Mouse (Mus musculus) hindbrain, postnatal 0 days (tissue): Measurements from ENCODE around the gene Hsd17b3. TPM values are rescaled to one million over a fixed set of nuclear protein-coding genes. Genes with fewer than 3 reads are reported as not detected.

ENCODE experiments used
- ATAC-seq: fragments of 200-750 bp; cut with Nextera tagmentation; 2 replicates; pipeline ENCODE4 v1.8.0; 2017; ENCODE audit warnings: mild to moderate bottlenecking, moderate TSS enrichment, moderate library complexity
- DNase-seq: peaks from one replicate; pipeline ENCODE4 v3.0.0-alpha.2; 2015; ENCODE audit warnings: low spot score
- H3K27ac ChIP-seq: fragments of 300-500 bp; sonication (generic); 2 replicates; pipeline ENCODE4 v1.5.1; 2014; ENCODE audit warnings: mild to moderate bottlenecking
- H3K27me3 ChIP-seq: fragments of 300-500 bp; sonication (generic); 2 replicates; pipeline ENCODE4 v1.6.1; 2014; ENCODE audit warnings: low read length, mixed read lengths; ENCODE audit not compliant: insufficient read depth
- H3K36me3 ChIP-seq: fragments of 300-500 bp; sonication (generic); 2 replicates; pipeline ENCODE4 v1.6.1; 2014; ENCODE audit warnings: low read length, mixed read lengths; ENCODE audit not compliant: insufficient read depth
- H3K4me1 ChIP-seq: fragments of 300-500 bp; sonication (generic); 2 replicates; pipeline ENCODE4 v1.6.1; 2014; ENCODE audit warnings: antibody characterized with exemption, low read length, mixed read lengths; ENCODE audit not compliant: insufficient read depth
- H3K4me2 ChIP-seq: fragments of 300-500 bp; sonication (generic); 2 replicates; pipeline ENCODE4 v1.6.1; 2014; ENCODE audit warnings: low read depth, mild to moderate bottlenecking, low read length, moderate library complexity, mixed read lengths
- H3K4me3 ChIP-seq: fragments of 300-500 bp; sonication (generic); 2 replicates; pipeline ENCODE4 v1.5.1; 2014; ENCODE audit warnings: low read length
- H3K9ac ChIP-seq: fragments of 300-500 bp; sonication (generic); replicated peaks from 2 replicates; pipeline ENCODE4 v1.6.1; 2014; ENCODE audit warnings: mild to moderate bottlenecking, low read length, moderate library complexity, mixed read lengths
- H3K9me3 ChIP-seq: fragments of 300-500 bp; sonication (generic); 2 replicates; pipeline ENCODE4 v1.6.1; 2016; ENCODE audit warnings: low read length, mixed read lengths
- CTCF ChIP-seq: IDR thresholded peaks from 2 replicates; pipeline ENCODE4 v1.5.1; 2016; ENCODE audit warnings: antibody characterized with exemption, control low read depth, low read depth
- WGBS: fragments of 180-500 bp; shearing (Covaris S2); extraction: QIAGEN DNeasy Blood & Tissue Kit; methylation state at CpG from one replicate; pipeline ENCODE4 v1.1.7; 2014; 5-methylcytosine and 5-hydroxymethylcytosine counted together
- polyA plus RNA-seq: library from polyadenylated mRNA; unstranded; fragments of >200 nt; fragmentation: Nextera tagmentation; extraction: Ambion mirVana; gene quantifications from 2 replicates; pipeline ENCODE4 v1.2.1, GENCODE M21; 2015
- total RNA-seq: library from RNA; depleted of rRNA; stranded (reverse); fragments of >200 nt; gene quantifications from 2 replicates; pipeline ENCODE4 v1.2.3, GENCODE M21; 2014

The Hsd17b3 gene
- total and polyA plus RNA-seq, 2 experiments from 2014 or later = not detected

DNA sequence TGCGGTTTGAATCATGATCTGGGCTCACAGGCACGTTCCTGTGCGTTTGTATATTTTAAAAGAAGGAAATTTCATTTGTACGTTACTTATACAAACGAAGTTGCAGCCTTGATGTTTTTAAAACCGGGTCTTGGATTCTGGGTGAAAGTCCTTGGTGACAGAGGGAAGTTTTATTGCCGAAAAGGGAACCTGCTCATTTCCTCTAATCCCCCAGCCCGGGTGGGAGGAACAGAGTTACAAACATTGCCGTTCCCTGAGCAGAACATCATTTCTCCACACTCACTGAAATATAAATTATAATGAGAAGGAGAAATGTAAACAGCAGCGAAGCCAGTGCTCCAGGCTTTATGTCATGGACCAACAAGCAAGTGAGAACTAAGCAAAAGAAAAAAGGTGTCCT is 49.1 kb downstream of the Hsd17b3 start:
- ATAC-seq (no peak), DNase-seq (no peak)
- no peaks in the 10 kb centered on the region for H3K27me3 ChIP-seq
- no peak overlapping the region for H3K9ac ChIP-seq
- H3K4me1 ChIP-seq = no peaks in the 10 kb centered on the region
- H3K4me2 ChIP-seq = no peak overlapping the region
- 80% methylated on average over 10 of the region's 10 CpGs for WGBS
- H3K36me3 ChIP-seq = no peaks in the 10 kb centered on the region
- no peaks in the 10 kb centered on the region for H3K9me3 ChIP-seq
- H3K4me3 ChIP-seq = no peak overlapping the region
- TF ChIP-seq CTCF = no peak
- no peak overlapping the region for H3K27ac ChIP-seq

DNA sequence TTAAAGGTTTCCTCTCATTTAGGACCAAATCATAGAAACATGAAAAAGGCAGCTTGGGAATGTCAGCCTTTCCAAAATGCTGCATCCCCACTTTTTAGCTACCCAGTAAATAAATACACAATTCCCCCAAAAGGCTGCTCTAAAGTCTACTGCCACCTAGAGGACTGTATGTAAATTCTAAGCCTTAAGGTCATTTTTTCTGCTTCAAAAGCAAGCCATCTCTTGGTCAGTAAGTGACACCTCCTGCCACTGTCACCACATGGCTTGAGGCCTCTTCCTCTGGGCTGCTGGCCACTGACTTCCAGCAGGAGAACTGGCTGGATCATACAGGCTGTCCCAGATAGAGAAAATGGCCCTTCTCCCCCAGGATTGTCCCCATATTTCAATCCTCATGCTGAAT is 50.9 kb downstream of the Hsd17b3 start:
- Histone ChIP-seq H3K27me3 (no peaks in the 10 kb centered on the region), H3K4me2 (no peak overlapping the region), H3K9ac (no peak overlapping the region), H3K9me3 (no peaks in the 10 kb centered on the region), H3K4me1 (no peaks in the 10 kb centered on the region), H3K27ac (no peak overlapping the region), H3K4me3 (no peak overlapping the region), H3K36me3 (no peaks in the 10 kb centered on the region)
- ATAC-seq = no peak
- TF ChIP-seq CTCF = peak; percentile 65
- peak; percentile 38 for DNase-seq

DNA sequence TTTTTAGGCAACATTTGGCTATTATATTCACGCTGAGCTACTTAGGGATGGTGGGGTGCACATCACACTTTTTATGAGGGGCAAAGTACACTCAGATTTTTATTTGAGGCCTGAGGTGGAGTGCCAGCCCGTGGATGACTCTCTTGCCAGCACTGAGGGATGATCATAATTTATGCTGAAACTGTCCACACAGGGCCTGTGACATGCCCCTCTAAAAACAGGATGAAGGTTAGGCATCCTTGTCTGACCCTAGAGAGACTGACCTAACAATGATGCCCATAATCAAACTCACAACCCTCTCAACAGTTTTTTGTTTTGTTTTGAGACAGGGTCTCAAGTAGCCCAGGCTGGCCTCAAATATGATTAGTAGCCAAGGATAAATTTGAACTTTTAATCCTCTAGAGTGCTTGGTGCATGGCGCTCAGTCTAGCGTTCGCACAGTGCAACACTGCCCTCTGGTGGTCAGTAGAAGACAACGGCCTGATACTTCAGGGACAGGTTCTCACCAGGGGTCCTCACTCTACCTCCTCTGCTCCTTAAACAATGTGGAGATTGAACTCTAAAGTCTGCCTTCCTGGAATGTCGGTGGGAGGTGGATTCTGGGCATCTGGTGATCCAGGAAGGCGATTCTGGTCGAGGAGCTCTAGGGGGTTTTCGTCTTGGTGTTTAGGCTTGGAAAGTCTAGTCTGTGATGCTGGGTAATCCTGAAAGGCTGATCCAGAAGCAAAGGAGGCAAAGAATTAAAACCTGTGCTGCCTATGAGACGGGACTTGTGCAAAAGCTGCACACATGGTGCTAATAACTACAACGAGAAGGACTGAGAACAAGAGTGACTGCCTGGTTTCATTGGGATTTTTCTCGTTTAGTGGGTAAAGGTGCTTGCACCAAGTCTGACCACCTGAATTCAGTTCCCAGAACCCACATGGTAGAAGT is 52.7 kb downstream of the Hsd17b3 start:
- peak; percentile 93 for TF ChIP-seq CTCF
- Histone ChIP-seq H3K36me3 (no peaks in the 10 kb centered on the region), H3K27ac (no peak overlapping the region), H3K4me2 (no peak overlapping the region), H3K27me3 (no peaks in the 10 kb centered on the region), H3K4me1 (no peaks in the 10 kb centered on the region), H3K4me3 (no peak overlapping the region), H3K9me3 (no peaks in the 10 kb centered on the region), H3K9ac (no peak overlapping the region)
- 26% methylated on average over 13 of the region's 13 CpGs for WGBS
- DNase-seq (peak; percentile 89), ATAC-seq (peak; percentile 84)

DNA sequence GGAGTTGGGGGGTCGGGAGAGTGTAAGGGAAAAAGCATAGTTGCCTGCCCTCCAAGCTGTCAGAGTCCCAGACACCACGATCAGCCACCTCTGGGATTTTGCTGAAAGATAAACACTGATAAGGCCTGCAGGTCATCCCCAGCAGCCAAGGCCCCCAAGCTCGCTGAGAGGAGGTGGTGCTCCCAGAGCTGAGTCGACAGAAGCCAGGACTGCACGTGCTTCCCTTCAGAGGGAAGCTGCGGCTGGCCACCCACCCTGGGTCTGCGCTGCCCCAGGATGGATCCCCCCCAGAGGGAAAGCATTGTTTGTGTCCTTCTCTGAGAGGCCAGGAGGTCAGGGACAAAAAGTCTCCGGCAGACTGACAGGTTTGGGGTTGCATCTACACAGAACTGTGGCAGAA is 54.0 kb downstream of the Hsd17b3 start:
- ATAC-seq = no peak
- Histone ChIP-seq H3K9me3 (no peaks in the 10 kb centered on the region), H3K36me3 (no peaks in the 10 kb centered on the region), H3K4me1 (no peaks in the 10 kb centered on the region), H3K4me3 (no peak overlapping the region), H3K9ac (no peak overlapping the region), H3K27ac (no peak overlapping the region), H3K27me3 (no peaks in the 10 kb centered on the region), H3K4me2 (no peak overlapping the region)
- no peak for DNase-seq
- 26% methylated on average over 8 of the region's 8 CpGs for WGBS
- no peak for TF ChIP-seq CTCF

DNA sequence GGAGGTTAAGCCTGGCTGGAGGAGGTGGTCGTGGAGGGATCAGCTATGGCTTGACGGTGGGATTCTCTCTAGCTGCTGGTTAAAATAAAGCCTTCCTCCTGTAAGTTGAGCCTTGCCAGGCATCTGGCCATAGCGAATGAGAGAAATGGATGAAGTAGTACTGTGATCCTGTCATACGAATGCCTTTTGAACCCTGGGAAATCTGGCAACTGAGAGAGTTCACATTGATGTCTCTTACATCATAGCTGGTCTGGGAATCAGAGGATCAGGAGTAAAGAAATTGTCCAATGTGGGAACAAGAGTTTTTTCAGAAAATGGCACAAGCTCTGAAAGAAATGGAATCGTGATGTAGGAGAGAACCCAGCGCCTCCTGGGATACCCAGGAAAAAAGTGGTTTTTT is 55.1 kb downstream of the Hsd17b3 start:
- Histone ChIP-seq H3K4me1 (no peaks in the 10 kb centered on the region), H3K9ac (no peak overlapping the region), H3K27ac (no peak overlapping the region), H3K9me3 (no peaks in the 10 kb centered on the region), H3K36me3 (no peaks in the 10 kb centered on the region), H3K4me3 (no peak overlapping the region), H3K4me2 (no peak overlapping the region), H3K27me3 (no peaks in the 10 kb centered on the region)
- no peak for ATAC-seq
- 90% methylated on average over 6 of the region's 6 CpGs for WGBS
- TF ChIP-seq CTCF = no peak
- DNase-seq = no peak

DNA sequence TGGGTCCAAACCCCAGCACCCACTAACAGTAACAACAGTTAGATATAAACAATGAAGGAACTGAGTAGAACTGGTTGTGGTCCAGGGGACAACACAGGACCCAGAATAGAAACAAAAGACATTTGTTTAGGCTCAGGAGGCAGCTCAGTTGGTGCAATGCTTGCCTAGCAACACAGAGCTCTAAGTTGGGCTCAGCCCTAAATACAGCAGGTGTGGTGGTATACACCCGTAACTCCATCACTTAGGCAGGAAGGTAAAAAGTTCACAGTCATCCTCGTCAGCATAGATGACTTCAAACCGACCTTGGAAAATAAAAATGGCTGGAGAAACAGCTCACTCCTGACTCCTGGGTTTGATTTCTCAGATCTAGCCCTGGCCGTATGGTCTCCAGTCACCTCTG is 55.8 kb downstream of the Hsd17b3 start:
- H3K27me3 ChIP-seq = no peaks in the 10 kb centered on the region
- no peak for TF ChIP-seq CTCF
- no peak overlapping the region for H3K9ac ChIP-seq
- no peak for ATAC-seq
- WGBS = 85% methylated on average over 4 of the region's 4 CpGs
- DNase-seq = no peak
- no peak overlapping the region for H3K4me3 ChIP-seq
- H3K27ac ChIP-seq = no peak overlapping the region
- no peaks in the 10 kb centered on the region for H3K4me1 ChIP-seq
- no peak overlapping the region for H3K4me2 ChIP-seq
- H3K36me3 ChIP-seq = no peaks in the 10 kb centered on the region
- H3K9me3 ChIP-seq = no peaks in the 10 kb centered on the region

DNA sequence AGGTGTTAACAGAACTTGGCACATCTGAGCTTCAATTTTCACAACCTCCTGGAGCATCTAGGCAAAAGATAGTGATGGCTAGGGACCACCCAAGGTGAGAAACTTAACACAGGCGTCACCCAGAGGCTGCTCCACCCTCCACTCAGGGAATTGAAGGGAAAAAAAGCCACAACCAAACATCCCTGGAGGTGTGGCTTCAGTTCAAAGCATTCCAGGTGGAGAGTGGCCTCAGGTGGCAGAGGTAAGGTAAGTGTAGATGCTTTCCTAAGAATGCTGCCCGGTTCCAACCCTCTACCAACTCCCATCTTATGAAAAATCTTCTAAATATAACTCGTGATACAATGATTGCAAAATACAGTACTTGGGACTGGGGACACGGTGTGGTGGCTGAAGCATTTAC is 57.8 kb downstream of the Hsd17b3 start:
- ATAC-seq = no peak
- no peaks in the 10 kb centered on the region for H3K9me3 ChIP-seq
- no peak overlapping the region for H3K4me2 ChIP-seq
- no peak for TF ChIP-seq CTCF
- H3K27me3 ChIP-seq = no peaks in the 10 kb centered on the region
- H3K4me3 ChIP-seq = no peak overlapping the region
- DNase-seq = no peak
- no peaks in the 10 kb centered on the region for H3K36me3 ChIP-seq
- 84% methylated on average over 4 of the region's 4 CpGs for WGBS
- H3K4me1 ChIP-seq = no peaks in the 10 kb centered on the region
- no peak overlapping the region for H3K9ac ChIP-seq
- no peak overlapping the region for H3K27ac ChIP-seq
